Mouse (Mus musculus) cerebellum, adult 2 months (tissue): ENCODE results near the gene Kcne2.

Experiments used
- CTCF ChIP-seq: fragments of 200-500 bp; IDR thresholded peaks from 2 replicates; pipeline ENCODE4 v1.5.1; 2011; ENCODE audit warnings: low read depth, mild to moderate bottlenecking, control low read depth, low read length, moderate library complexity, borderline replicate concordance; ENCODE audit not compliant: insufficient read depth
- POLR2A ChIP-seq: fragments of 200-500 bp; IDR thresholded peaks from 2 replicates; pipeline ENCODE4 v1.6.1; 2011; ENCODE audit warnings: low read length, control low read depth, borderline replicate concordance; ENCODE audit not compliant: insufficient read depth

DNA sequence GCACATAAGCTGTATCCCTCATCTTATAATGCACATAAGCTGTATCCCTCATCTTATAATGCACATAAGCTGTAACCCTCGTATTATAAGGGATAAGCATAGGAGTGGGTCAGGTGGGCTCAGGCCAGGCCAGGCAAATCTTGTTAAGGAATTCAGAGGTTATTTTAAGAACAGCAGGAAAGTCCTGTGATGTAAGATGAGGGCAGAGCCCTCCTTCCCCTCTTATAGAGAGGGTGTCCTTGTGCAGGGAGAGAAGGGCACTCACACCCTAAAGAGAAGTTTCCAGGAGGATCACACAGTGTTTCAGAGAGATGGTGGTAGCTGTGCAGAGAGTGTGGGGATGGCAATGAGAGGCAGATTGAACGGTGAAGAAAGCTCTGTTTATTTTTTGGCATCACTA, 3.1 kb downstream of the Kcne2 start:
- no peak for TF ChIP-seq CTCF
- TF ChIP-seq POLR2A = no peak
